Comparison of ENCODE assay signal across 25 mouse cellular contexts in the genomic region with DNA sequence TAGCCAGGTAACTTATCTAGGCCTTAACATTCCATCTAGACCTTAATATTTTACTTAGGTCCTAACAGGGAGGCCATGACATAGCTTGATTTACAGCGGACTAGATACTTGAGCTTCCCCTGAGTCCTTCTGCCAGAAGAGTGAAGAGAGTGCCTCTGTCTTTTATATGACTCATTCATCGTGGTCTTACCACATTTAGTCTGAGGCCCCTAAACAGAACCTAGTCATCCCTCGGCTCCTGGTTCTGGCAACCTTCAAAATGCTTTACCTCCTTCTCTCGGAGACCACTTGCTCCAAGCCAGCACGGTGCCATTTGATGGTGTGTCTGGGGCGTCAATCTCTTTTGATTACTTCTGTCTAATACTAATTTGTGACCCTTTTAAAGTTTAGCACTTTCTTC.
"Had no signal": no experiment of that assay in that cellular context is flagged by ENCODE, and none has a peak within 500 bp of the region (broad histone marks: within the 10 kb centered on the region; RNA-seq: fewer than 3 reads in every experiment).

No protein-coding gene starts in this region.

- H3K4me3 ChIP-seq: kidney, embryonic 15.5 days; limb, embryonic 10.5 days; limb, embryonic 13.5 days; liver, embryonic 12.5 days; liver, embryonic 15.5 days; lung, embryonic 15.5 days; neural tube, embryonic 12.5 days; neural tube, embryonic 15.5 days had no signal

- DNase-seq: kidney, adult 8-10 months; kidney, postnatal 10 days; kidney, postnatal 36 days; layer of hippocampus, adult 9-11 months; liver; lung, adult 18-20 months; lung, postnatal 10 days; lung, postnatal 4 days; midbrain, embryonic 14.5 days; right cerebral cortex, adult 18-20 months; right cerebral cortex, postnatal 14 days; right cerebral cortex, postnatal 4 days; thymus, adult 2 months; thymus, postnatal 14 days; thymus, postnatal 4 days had no signal

- ATAC-seq: liver, embryonic 12.5 days had no signal

- H3K9ac ChIP-seq: kidney, embryonic 15.5 days; limb, embryonic 13.5 days; liver, embryonic 12.5 days; liver, embryonic 15.5 days; lung, embryonic 15.5 days; neural tube, embryonic 12.5 days; neural tube, embryonic 15.5 days had no signal

- H3K4me1 ChIP-seq: neural tube, embryonic 12.5 days; neural tube, embryonic 15.5 days had no signal

- H3K27me3 ChIP-seq: kidney, embryonic 15.5 days; limb, embryonic 13.5 days; liver, embryonic 12.5 days; liver, embryonic 15.5 days; lung, embryonic 15.5 days; neural tube, embryonic 12.5 days; neural tube, embryonic 15.5 days had no signal

- H3K36me3 ChIP-seq: kidney, embryonic 15.5 days; limb, embryonic 10.5 days; limb, embryonic 13.5 days; liver, embryonic 15.5 days; lung, embryonic 15.5 days; neural tube, embryonic 12.5 days; neural tube, embryonic 15.5 days had no signal

- H3K4me2 ChIP-seq: kidney, embryonic 15.5 days; limb, embryonic 13.5 days; liver, embryonic 12.5 days; liver, embryonic 15.5 days; lung, embryonic 15.5 days; midbrain, embryonic 11.5 days; neural tube, embryonic 12.5 days; neural tube, embryonic 15.5 days had no signal

- H3K9me3 ChIP-seq: kidney, embryonic 15.5 days; limb, embryonic 10.5 days; limb, embryonic 13.5 days; liver, embryonic 12.5 days; liver, embryonic 15.5 days; lung, embryonic 15.5 days; neural tube, embryonic 12.5 days; neural tube, embryonic 15.5 days had no signal

- H3K27ac ChIP-seq: kidney, embryonic 15.5 days; limb, embryonic 10.5 days; limb, embryonic 13.5 days; liver, embryonic 12.5 days; liver, embryonic 15.5 days; lung, embryonic 15.5 days; neural tube, embryonic 12.5 days; neural tube, embryonic 15.5 days; stomach, postnatal 0 days had no signal
